Mouse (Mus musculus) C2C12 (cell line): Measurements from ENCODE around the gene Slco2b1.

Experiments
- CTCF ChIP-seq: IDR thresholded peaks from one replicate; pipeline ENCODE4 v1.5.1; 2011; ENCODE audit not compliant: control insufficient read depth, insufficient read depth, insufficient read length
- USF1 ChIP-seq: IDR thresholded peaks from one replicate; pipeline ENCODE4 v1.6.1; 2011; ENCODE audit warnings: low read depth, mild to moderate bottlenecking, control low read depth, moderate library complexity

GRCm38 (mm10) chr7:99662311-99662710 lies 48.8 kb downstream of the Slco2b1 start:
- TF ChIP-seq CTCF: no peak
- TF ChIP-seq USF1: no peak
